Mouse (Mus musculus): ENCODE results near the gene Rps18. TPM values are rescaled to one million over a fixed set of nuclear protein-coding genes. Genes with fewer than 3 reads are reported as not detected.

Rps18 gene
- polyA plus RNA-seq, 1 experiment from 2014 or later, result 1,569 TPM

DNA sequence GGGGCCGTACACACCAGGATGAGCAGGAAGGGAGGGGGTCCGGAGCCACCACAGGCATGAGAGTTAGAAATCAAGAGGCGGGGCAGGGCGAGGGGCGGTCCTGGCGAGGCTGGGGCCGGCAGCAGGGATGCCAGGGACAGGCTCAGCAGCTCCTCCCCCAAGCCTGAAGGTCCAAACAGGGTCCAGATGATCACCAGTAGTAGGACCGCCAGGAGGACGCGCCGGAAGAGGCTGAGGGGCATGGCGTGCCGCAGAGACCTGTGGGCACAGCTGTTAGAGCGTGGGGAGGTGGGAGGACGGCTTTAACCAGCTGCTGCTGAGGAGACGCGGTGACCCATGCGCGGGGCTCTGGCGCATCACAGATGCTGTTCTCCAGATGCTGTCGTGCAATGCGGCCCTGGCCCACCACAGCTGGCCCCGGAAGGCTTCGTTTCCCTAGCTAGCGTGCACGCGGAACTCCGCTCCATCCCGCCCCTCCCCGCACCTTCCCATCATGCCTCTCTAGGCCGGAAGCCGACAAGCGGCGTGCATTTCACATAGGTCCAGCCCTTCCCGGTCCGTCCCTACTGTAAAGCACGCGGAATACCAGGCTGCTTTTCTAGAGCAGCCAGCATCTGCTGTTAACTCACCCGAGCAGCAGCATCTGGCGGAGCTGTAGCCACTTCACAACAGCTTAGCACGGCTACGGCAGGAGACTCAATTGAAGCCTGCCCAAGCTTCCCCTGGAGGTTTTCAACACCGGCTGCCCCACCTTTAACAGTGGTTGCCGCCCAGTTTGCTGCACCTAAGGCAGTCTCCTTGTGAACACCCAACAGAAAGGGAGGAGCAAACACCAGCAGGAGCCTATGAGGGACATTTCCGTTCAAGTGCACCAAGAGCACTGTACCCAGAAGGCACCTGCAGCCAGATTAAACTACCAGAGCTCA, 4.5 kb downstream of the Rps18 start, which contains the start of gene B3galt4:
B3galt4 (minus strand) TSS at position 468 of the 926 bp plus-strand sequence.
- Histone ChIP-seq H3K9me3 (no peaks in the 10 kb centered on the region), H3K36me3 (replicated peaks) (peaks cover 78% of the 10 kb centered on the region), H3K4me1 (peaks cover 52% of the 10 kb centered on the region), H3K4me3 (peak within 1 kb of the TSS; percentile 85), H3K27me3 (replicated peaks; ENCODE audit: low read depth, poor library complexity, severe bottlenecking) (no peaks in the 10 kb centered on the region), H3K27ac (replicated peaks) (peak within 1 kb of the TSS; percentile 86)
- WGBS, result under 1% methylated on average over 45 of the region's 45 CpGs
- DNase-seq (ENCODE audit: low spot score), result peak; percentile 90

DNA sequence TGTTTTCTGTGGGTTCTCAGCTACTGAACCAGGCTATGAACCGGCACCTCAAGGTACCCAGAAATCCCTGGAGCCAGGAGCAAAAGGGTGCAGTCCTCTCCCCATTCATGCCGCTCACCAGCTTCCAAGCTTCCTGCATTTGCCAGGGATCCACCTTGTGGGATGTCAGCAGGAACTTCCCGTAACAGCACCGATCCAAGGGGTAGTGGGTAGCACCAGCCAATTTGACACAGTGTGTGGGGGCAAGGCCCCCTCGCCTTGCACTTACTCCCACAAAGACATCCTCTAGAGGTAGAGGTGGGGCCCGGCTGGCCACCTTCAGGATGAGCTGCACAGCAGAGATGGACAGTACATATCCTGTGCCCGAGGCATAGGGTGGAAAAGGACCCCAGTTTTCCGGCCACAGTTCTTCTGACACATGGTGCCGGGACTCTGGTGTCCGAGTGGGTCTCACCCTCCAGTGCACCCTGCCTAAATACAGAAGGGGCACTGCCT, 5.6 kb downstream of the Rps18 start:
- Histone ChIP-seq H3K27me3 (replicated peaks; ENCODE audit: low read depth, poor library complexity, severe bottlenecking) (no peaks in the 10 kb centered on the region), H3K27ac (replicated peaks) (peak overlapping the region; percentile 86), H3K4me3 (peak overlapping the region; percentile 85), H3K9me3 (no peaks in the 10 kb centered on the region), H3K4me1 (peaks cover 51% of the 10 kb centered on the region), H3K36me3 (replicated peaks) (peaks cover 89% of the 10 kb centered on the region)
- 71% methylated on average over 10 of the region's 10 CpGs for WGBS
- DNase-seq (ENCODE audit: low spot score), result no peak

DNA sequence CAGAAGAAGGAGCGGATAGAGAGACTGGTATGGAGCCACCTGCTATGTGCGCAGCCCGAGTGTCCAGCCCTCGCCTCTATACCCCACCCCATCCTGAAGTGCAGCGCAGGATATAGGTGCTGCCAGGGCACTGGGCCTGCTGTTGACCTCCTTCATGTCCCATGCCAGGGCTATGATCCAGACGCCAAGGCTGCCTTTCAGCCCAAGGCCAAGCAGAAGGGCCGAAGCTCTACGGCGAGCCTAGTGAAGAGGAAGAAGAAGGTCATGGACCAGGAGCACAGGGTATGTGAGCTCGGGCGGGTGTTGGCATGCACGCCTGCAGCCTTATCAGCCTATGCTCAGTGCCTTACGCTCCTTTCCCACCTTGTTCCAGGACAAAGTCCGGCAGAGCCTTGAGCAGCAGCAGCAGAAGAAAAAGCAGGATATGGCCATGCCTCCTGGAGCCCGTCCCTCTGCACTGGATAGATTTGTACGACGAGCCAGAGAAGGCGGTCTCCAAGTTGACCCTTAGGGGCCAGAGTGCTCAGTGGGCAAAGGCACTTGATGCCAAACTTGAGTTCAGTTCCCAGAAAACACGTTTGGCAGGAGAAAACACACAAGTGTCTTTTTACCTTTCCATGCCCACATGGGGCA, 6.8 kb downstream of the Rps18 start:
- H3K27ac ChIP-seq (replicated peaks), result no peak overlapping the region
- peaks cover 93% of the 10 kb centered on the region for H3K36me3 ChIP-seq (replicated peaks)
- peak; percentile 7 for DNase-seq (ENCODE audit: low spot score)
- H3K27me3 ChIP-seq (replicated peaks; ENCODE audit: low read depth, poor library complexity, severe bottlenecking), result no peaks in the 10 kb centered on the region
- peaks cover 44% of the 10 kb centered on the region for H3K4me1 ChIP-seq
- 93% methylated on average over 19 of the region's 19 CpGs for WGBS
- H3K4me3 ChIP-seq, result peak overlapping the region; percentile 25; the same call in 1 of the 2 replicates
- no peaks in the 10 kb centered on the region for H3K9me3 ChIP-seq

DNA sequence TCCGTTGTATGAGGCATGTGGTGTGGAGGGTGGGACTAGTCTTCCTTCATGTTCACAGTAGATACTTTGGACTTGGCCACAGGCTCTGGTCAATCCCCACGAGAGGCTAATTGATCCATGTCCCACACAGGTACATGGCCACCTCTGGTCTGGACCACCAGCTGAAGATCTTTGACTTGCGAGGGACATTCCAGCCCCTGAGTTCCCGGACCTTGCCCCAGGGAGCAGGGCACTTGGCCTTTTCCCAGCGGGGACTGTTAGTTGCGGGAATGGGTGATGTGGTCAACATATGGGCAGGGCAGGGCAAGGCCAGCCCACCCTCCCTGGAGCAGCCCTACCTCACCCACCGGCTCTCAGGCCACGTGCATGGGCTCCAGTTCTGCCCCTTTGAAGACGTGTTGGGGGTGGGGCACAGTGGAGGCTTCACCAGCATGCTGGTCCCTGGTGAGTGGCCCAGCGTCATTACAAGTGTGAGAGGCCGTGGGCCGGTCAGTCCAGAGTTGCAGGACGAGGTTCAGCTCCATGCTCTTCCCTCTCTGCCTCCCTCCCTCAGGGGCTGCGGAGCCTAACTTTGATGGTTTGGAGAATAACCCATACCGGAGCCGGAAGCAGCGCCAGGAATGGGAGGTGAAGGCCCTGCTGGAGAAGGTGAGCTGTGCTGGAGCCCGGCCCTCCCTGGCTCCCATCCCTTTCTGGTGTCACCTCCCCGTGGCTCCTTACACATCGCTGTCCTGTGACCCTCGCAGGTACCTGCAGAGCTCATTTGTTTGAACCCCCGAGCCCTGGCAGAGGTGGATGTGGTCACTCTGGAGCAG, 7.5 kb downstream of the Rps18 start:
- Histone ChIP-seq H3K9me3 (no peaks in the 10 kb centered on the region), H3K36me3 (replicated peaks) (peaks cover 93% of the 10 kb centered on the region), H3K4me3 (peak overlapping the region; percentile 25; the same call in 1 of the 2 replicates), H3K27me3 (replicated peaks; ENCODE audit: low read depth, poor library complexity, severe bottlenecking) (no peaks in the 10 kb centered on the region), H3K4me1 (peaks cover 37% of the 10 kb centered on the region), H3K27ac (replicated peaks) (no peak overlapping the region)
- DNase-seq (ENCODE audit: low spot score), result peak; percentile 8
- 89% methylated on average over 22 of the region's 22 CpGs for WGBS

DNA sequence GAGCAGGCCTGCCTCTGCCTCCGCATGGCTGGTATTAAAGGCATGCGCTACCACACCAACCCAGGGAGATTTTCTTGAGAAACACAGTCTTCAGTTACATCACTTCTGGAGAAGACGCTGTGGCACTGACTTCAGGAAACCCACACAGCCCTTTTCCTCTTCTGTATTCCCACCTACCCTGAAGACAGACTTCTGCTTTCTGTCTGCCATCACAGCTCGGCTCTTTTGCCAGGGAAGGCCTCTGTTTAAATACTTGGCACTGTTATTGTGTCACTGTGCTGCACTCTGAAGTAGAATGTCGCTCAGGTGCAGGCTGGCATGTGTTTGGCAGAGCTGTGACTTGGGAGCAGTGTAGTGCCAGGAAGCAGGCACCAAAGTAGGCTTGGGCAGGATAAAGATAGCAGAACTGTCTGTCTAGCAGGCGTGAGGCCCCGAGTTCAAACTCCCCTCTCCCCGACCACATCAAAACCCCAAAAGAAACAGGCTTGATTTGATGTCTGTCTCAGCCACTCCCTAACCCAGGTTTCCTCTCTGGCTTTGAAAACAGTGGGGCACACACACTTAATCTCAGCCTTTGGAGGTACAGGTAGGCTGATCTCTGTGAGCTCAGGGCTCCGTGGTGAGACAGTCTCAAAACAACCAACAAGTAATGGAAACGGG, 8.2 kb downstream of the Rps18 start:
- H3K9me3 ChIP-seq, result no peaks in the 10 kb centered on the region
- H3K4me1 ChIP-seq, result peaks cover 29% of the 10 kb centered on the region
- H3K27ac ChIP-seq (replicated peaks), result no peak overlapping the region
- peaks cover 93% of the 10 kb centered on the region for H3K36me3 ChIP-seq (replicated peaks)
- no peak overlapping the region for H3K4me3 ChIP-seq
- WGBS, result 95% methylated on average over 10 of the region's 10 CpGs
- peak; percentile 6 for DNase-seq (ENCODE audit: low spot score)
- H3K27me3 ChIP-seq (replicated peaks; ENCODE audit: low read depth, poor library complexity, severe bottlenecking), result no peaks in the 10 kb centered on the region

DNA sequence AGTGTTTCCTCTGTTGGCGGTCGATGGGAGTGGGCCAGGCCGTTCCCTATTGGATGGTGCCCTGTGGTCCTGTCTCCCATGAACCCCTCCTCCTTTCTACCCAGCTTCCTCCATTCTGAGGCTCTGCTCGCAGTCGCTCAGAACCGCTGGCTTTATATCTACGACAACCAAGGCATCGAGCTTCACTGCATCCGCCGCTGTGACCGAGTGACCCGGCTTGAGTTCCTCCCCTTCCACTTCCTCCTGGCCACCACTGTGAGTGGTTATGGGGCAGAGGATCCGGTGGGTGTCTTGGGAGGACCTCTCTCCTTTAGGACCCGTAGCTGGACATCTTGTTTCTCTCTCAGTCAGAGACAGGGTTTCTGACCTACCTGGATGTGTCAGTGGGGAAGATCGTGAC, 12.3 kb downstream of the Rps18 start:
- Histone ChIP-seq H3K27ac (replicated peaks) (no peak overlapping the region), H3K27me3 (replicated peaks; ENCODE audit: low read depth, poor library complexity, severe bottlenecking) (no peaks in the 10 kb centered on the region), H3K9me3 (no peaks in the 10 kb centered on the region), H3K4me3 (no peak overlapping the region), H3K36me3 (replicated peaks) (peaks cover 78% of the 10 kb centered on the region), H3K4me1 (peaks cover 24% of the 10 kb centered on the region)
- WGBS, result 90% methylated on average over 15 of the region's 15 CpGs
- DNase-seq (ENCODE audit: low spot score), result no peak

DNA sequence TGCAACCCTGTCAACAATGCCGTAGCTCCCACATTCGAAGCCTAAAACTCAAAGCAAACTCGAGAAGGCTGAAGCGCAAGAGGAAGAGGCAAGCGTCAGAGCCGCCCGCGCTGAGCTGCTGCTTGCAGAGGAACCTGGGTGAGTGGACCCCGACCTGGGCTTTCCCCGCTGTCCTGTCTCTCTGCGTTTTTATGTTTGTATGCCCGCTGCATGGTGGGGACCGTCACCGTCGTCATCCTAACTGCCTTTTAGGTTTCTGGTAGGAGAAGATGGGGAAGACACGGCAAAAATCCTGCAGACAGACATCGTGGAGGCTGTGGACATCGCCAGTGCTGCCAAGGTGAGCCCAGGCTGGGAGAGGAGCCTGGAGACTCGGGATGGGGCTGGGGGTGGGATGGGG, 14.4 kb downstream of the Rps18 start:
- H3K36me3 ChIP-seq (replicated peaks), result peaks cover 78% of the 10 kb centered on the region
- peak overlapping the region; percentile 93 for H3K4me3 ChIP-seq
- H3K9me3 ChIP-seq, result no peaks in the 10 kb centered on the region
- WGBS, result 59% methylated on average over 19 of the region's 19 CpGs
- H3K27ac ChIP-seq (replicated peaks), result no peak overlapping the region; the same call in 1 of the 2 replicates
- peaks cover 24% of the 10 kb centered on the region for H3K4me1 ChIP-seq
- DNase-seq (ENCODE audit: low spot score), result no peak
- no peaks in the 10 kb centered on the region for H3K27me3 ChIP-seq (replicated peaks; ENCODE audit: low read depth, poor library complexity, severe bottlenecking)

DNA sequence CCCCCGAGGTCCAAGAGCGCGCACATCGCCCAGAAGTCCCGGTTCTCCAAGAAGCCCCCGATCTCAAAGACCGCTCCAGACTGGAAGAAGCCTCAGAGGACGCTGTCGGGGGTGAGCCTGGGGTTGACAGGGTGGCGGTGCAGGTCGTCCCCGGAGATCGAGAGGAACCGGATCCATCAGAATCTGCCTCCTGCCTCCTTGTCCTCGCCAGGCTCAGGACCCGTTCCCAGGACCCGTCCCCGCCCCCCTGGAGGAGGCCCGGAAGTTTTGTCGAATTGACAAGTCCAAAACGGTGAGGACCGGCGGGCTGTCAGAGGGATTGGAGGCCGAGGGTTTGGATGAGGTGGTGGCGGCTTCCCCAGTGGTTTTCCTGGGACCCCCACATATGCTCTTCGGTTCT, 14.8 kb downstream of the Rps18 start:
- no peak for DNase-seq (ENCODE audit: low spot score)
- Histone ChIP-seq H3K4me3 (peak overlapping the region; percentile 93), H3K27me3 (replicated peaks; ENCODE audit: low read depth, poor library complexity, severe bottlenecking) (no peaks in the 10 kb centered on the region), H3K9me3 (no peaks in the 10 kb centered on the region), H3K27ac (replicated peaks) (peak overlapping the region; percentile 83), H3K36me3 (replicated peaks) (peaks cover 78% of the 10 kb centered on the region), H3K4me1 (peaks cover 24% of the 10 kb centered on the region)
- WGBS, result 2% methylated on average over 26 of the region's 26 CpGs

DNA sequence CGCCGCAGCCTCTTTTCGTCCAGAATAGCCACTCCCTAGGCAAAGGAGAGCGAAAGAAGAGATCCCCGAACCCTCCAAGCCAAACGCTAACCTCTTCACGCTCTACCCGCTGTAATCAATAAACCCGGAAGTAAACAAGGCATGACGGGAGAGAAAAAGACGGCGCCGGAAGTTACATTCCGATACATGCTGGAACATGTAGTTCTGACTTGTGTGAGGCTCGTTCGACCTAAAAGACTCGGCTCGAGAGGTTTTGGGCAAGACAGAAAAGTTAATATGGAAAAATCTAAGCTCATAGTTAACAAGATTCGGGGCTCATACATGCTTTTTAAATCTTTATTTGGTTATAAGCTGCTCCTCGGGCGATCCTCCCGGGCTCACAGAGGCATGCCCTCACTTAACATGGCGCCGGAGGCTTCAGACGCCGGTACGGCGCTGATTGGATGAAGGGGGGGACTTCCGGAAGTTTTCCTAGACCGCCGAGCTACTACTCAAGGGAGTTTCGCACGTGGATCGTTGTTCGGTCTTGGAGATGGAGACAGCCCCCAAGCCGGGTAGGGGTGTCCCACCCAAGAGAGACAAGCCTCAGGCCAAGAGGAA, 15.5 kb downstream of the Rps18 start, which contains the start of the genes Pfdn6 and Wdr46:
Pfdn6 (minus strand) TSS at position 138 of the 600 bp plus-strand sequence.
Wdr46 (plus strand) TSS at position 455 of the 600 bp plus-strand sequence.
- Histone ChIP-seq H3K27ac (replicated peaks) (peak within 1 kb of the TSS; percentile 83), H3K4me3 (peak within 1 kb of the TSS; percentile 93), H3K9me3 (no peaks in the 10 kb centered on the region), H3K36me3 (replicated peaks) (peaks cover 78% of the 10 kb centered on the region), H3K4me1 (peaks cover 24% of the 10 kb centered on the region), H3K27me3 (replicated peaks; ENCODE audit: low read depth, poor library complexity, severe bottlenecking) (no peaks in the 10 kb centered on the region)
- WGBS, result under 1% methylated on average over 36 of the region's 36 CpGs
- DNase-seq (ENCODE audit: low spot score), result peak; percentile 89

DNA sequence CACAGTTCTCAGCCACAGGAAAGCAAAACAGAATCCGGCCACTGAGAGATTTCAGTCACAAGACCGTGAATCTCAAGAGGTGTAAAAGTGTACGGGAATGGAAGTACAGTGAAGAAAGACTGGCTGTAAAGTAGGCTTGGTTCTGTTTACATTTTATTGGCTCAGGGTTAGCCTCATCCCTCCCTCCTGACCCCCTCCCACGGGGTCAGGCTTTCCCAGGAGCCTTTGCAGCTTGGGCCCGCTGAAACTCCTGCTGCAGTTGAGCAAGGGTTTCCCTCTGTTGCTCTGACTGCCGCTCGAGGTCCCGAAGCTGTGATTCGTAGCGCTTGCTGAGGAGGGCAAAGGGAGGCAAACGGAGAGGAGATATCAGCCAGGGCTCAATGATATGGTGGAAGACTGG, 17.0 kb downstream of the Rps18 start:
- Histone ChIP-seq H3K4me3 (peak overlapping the region; percentile 93), H3K36me3 (replicated peaks) (peaks cover 78% of the 10 kb centered on the region), H3K27me3 (replicated peaks; ENCODE audit: low read depth, poor library complexity, severe bottlenecking) (no peaks in the 10 kb centered on the region), H3K9me3 (no peaks in the 10 kb centered on the region), H3K27ac (replicated peaks) (no peak overlapping the region), H3K4me1 (peaks cover 28% of the 10 kb centered on the region)
- DNase-seq (ENCODE audit: low spot score), result no peak
- WGBS, result 81% methylated on average over 11 of the region's 11 CpGs

DNA sequence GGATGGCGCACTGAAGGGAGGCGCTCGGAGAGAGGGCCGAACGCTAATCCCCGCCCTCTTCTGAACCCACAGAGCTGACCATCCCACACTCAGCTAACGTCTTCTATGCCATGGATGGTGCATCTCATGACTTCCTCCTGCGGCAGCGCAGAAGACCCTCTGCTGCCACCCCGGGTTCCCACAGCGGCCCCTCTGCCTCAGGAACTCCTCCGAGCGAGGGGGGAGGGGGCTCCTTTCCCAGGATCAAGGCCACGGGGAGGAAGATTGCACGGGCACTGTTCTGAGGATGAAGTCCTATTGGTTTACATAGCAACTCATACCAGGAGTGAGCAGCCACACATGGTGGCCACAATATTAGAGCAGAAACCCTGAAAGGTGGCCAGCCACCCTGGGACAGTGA, 18.8 kb downstream of the Rps18 start:
- Histone ChIP-seq H3K4me1 (peaks cover 38% of the 10 kb centered on the region), H3K9me3 (no peaks in the 10 kb centered on the region), H3K36me3 (replicated peaks) (peaks cover 78% of the 10 kb centered on the region), H3K4me3 (peak overlapping the region; percentile 31; the same call in 1 of the 2 replicates), H3K27ac (replicated peaks) (no peak overlapping the region), H3K27me3 (replicated peaks; ENCODE audit: low read depth, poor library complexity, severe bottlenecking) (no peaks in the 10 kb centered on the region)
- no peak for DNase-seq (ENCODE audit: low spot score)
- WGBS, result 86% methylated on average over 15 of the region's 15 CpGs
